Mouse (Mus musculus) kidney, embryonic 15.5 days (tissue): ENCODE results near the gene Faiml. TPM values are rescaled to one million over a fixed set of nuclear protein-coding genes. Genes with fewer than 3 reads are reported as not detected.
A peak's percentile ranks its signal among the peaks of the same experiment; 100 is the strongest.

ENCODE experiments used
- ATAC-seq: fragments of 200-750 bp; cut with Nextera tagmentation; replicated peaks from 2 replicates; pipeline ENCODE4 v1.8.0; 2017; ENCODE audit warnings: moderate TSS enrichment; ENCODE audit not compliant: low FRiP score
- H3K27ac ChIP-seq: fragments of 300-500 bp; sonication (generic); 2 replicates; pipeline ENCODE4 v1.5.1; 2015; ENCODE audit warnings: mild to moderate bottlenecking, inconsistent platforms
- H3K27me3 ChIP-seq: fragments of 300-500 bp; sonication (generic); 2 replicates; pipeline ENCODE4 v1.6.1; 2015; ENCODE audit warnings: inconsistent platforms
- H3K36me3 ChIP-seq: fragments of 300-500 bp; sonication (generic); 2 replicates; pipeline ENCODE4 v1.6.1; 2015; ENCODE audit warnings: inconsistent platforms
- H3K4me1 ChIP-seq: fragments of 300-500 bp; sonication (generic); 2 replicates; pipeline ENCODE4 v1.6.1; 2015; ENCODE audit warnings: inconsistent platforms
- H3K4me2 ChIP-seq: fragments of 300-500 bp; sonication (generic); 2 replicates; pipeline ENCODE4 v1.6.1; 2015; ENCODE audit warnings: moderate library complexity, mild to moderate bottlenecking, inconsistent platforms
- H3K4me3 ChIP-seq: fragments of 300-500 bp; sonication (generic); replicated peaks from 2 replicates; pipeline ENCODE4 v1.5.1; 2015; ENCODE audit warnings: mild to moderate bottlenecking, inconsistent platforms
- H3K9ac ChIP-seq: fragments of 300-500 bp; sonication (generic); 2 replicates; pipeline ENCODE4 v1.6.1; 2015; ENCODE audit warnings: mild to moderate bottlenecking, inconsistent platforms
- H3K9me3 ChIP-seq: fragments of 300-500 bp; sonication (generic); replicated peaks from 2 replicates; pipeline ENCODE4 v1.6.1; 2016; ENCODE audit warnings: inconsistent platforms
- WGBS: fragments of 180-500 bp; shearing (Covaris S2); methylation state at CpG from one replicate; pipeline ENCODE4 v1.1.7; 2015; ENCODE audit warnings: mixed read lengths; 5-methylcytosine and 5-hydroxymethylcytosine counted together
- polyA plus RNA-seq: library from polyadenylated mRNA; unstranded; fragments of >200 nt; fragmentation: Nextera tagmentation; extraction: Ambion mirVana; gene quantifications from 2 replicates; pipeline ENCODE4 v1.2.1, GENCODE M21; 2015

Faiml gene
- polyA plus RNA-seq, 1 experiment from 2014 or later = not detected

DNA sequence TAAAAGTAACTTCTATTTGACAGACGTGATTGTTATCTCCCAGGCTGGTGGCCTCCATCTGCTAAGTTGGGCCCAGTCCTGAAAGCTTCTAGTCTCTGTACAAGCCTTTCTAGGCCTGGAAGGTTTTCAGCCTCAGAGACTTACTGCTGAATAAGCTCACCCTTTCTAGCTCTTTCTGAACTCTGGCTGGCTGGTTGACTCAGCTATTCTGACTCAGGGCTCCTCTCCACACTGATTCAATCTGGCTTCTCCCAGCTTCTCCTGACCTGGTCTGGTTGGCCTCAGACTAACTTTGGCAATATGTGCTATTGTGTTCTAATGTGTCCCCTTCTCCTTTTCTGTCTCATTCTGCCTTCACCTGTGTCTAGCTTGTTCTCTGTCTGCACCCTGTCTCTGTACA is 2.2 kb upstream of the Faiml start:
- 62% methylated on average over 1 of the region's 1 CpGs for WGBS
- Histone ChIP-seq H3K27ac (no peak overlapping the region), H3K9me3 (no peaks in the 10 kb centered on the region), H3K27me3 (no peaks in the 10 kb centered on the region), H3K36me3 (no peaks in the 10 kb centered on the region), H3K4me2 (no peak overlapping the region), H3K4me1 (peaks cover 13% of the 10 kb centered on the region), H3K4me3 (no peak overlapping the region), H3K9ac (no peak overlapping the region)
- no peak for ATAC-seq

DNA sequence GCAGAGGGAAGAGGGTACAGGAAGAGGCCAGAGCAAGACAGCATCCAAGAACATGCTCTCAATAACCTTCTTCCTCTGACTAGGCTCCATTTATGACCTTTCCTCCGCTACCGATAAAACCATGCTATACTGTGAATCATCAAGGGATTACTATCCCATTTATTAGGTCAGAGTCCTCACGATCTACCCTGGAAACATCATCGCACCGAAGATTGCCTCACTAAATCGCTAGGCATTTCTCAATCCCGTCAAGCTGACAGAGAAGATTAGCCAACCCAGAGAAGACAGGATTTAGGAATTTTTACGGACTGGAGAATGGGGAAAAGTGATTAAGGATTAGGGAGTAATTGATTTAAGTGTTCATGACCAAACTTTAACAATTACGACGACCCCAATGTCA is 1.2 kb upstream of the Faiml start:
- no peak overlapping the region for H3K4me2 ChIP-seq

DNA sequence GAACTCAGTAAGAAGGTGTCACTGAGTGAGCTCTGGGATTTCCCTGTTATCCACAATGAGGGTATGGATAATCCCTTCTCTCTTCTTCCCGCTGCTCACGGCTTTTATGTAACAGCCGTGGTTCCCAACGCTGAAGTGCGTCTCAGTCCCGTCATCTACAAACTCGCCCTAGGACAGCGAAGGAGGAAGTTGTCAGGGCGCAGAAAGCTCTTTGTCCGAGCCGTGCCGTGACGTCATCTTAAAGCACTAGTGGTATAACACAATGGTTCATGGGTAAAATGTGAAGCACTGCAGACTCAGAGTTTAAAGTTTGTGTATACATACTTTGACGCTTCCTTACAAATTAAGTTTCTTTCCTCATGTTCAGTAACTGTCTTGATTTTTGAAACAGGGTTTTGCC is 7.6 kb downstream of the Faiml start:
- Histone ChIP-seq H3K27ac (no peak overlapping the region), H3K4me2 (no peak overlapping the region), H3K27me3 (no peaks in the 10 kb centered on the region), H3K4me1 (no peaks in the 10 kb centered on the region), H3K36me3 (no peaks in the 10 kb centered on the region), H3K4me3 (no peak overlapping the region), H3K9me3 (no peaks in the 10 kb centered on the region), H3K9ac (no peak overlapping the region)
- ATAC-seq = no peak
- WGBS = 89% methylated on average over 14 of the region's 14 CpGs

More for the DNA sequence above, 1.2 kb upstream of the Faiml start:
- no peak overlapping the region for H3K9ac ChIP-seq
- no peak overlapping the region for H3K4me3 ChIP-seq
- H3K27ac ChIP-seq = no peak overlapping the region
- no peaks in the 10 kb centered on the region for H3K27me3 ChIP-seq
- H3K36me3 ChIP-seq = no peaks in the 10 kb centered on the region
- peaks cover 8% of the 10 kb centered on the region for H3K4me1 ChIP-seq
- 82% methylated on average over 10 of the region's 10 CpGs for WGBS
- no peak for ATAC-seq
- H3K9me3 ChIP-seq = no peaks in the 10 kb centered on the region

DNA sequence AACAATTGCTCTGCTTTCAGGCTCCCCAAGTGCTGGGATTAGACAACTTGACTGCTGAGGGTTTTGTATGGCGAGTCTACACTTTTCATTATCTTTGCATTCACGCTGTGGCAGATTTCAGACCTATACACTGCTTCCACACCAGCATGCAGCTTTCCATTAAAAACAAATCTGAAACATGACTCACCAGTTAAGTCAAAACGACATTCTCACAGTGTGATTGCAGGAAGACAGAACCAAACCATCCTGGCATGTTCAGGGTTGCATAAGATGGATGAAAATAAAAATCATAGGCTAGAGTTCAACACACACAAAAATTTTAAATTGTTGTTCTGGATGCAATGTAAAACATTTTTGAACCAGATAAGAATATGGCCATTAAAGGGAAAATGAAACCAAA is 12.5 kb downstream of the Faiml start:
- Histone ChIP-seq H3K9ac (no peak overlapping the region), H3K4me1 (no peaks in the 10 kb centered on the region), H3K4me3 (no peak overlapping the region), H3K27me3 (no peaks in the 10 kb centered on the region), H3K9me3 (no peaks in the 10 kb centered on the region), H3K36me3 (no peaks in the 10 kb centered on the region), H3K4me2 (no peak overlapping the region), H3K27ac (no peak overlapping the region)
- WGBS = 64% methylated on average over 3 of the region's 3 CpGs
- no peak for ATAC-seq

DNA sequence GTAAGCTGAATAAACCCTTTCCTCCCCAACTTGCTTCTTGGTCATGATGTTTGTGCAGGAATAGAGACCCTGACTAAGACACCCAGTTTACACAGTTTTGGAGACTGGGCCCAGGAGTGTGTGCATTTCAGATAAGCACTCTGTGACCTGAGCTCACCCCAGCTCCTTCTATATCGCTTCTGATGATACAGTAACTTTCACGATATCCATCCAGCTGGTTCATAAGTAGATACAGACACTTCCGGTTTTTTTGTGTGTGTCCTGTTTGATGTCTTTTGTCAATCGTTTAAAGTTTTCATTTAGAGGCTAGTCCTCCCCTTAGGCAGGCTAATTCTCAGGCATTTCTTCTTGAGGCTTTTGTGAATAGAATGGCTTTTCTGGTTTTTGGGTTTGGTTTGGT is 15.4 kb downstream of the Faiml start:
- Histone ChIP-seq H3K27ac (no peak overlapping the region), H3K27me3 (no peaks in the 10 kb centered on the region), H3K9ac (no peak overlapping the region), H3K4me2 (no peak overlapping the region), H3K4me3 (no peak overlapping the region), H3K9me3 (no peaks in the 10 kb centered on the region), H3K36me3 (no peaks in the 10 kb centered on the region), H3K4me1 (no peaks in the 10 kb centered on the region)
- WGBS = 86% methylated on average over 4 of the region's 4 CpGs
- ATAC-seq = no peak

DNA sequence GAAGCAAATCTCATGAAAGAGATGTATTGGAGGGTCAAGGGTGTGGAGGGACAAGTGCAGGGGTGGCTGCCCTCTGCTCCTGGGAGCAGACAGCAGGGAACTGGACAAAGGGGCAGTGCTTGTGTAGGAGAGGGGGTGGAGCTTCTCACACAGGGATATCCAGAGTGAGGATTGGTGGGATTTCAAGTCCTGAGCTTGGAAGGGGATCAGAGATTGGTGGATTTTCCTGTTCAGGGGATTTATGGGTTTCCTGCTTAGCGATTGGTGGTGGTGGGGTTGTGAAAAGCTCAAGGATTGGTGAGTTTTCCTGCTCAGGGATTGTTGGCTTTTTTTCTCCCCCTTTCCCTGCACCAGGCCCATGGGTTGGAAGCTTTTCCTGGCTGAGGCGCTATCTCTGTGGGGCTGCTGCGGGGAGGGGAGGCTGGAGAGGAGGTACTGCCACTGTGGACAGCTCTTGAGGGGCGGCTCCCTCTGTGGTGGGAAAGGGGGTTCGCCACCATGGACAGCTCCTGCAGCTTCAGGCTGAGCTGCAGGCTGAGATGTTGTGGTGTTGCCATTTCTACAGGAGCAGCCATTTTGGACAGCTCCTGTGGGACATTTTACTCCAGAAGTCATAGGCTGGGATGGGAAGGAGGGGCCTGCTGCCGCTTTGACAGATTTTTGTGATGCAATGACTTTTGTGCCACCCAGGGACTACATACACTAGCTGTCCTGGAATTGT is 18.9 kb downstream of the Faiml start:
- Histone ChIP-seq H3K9ac (no peak overlapping the region), H3K27me3 (no peaks in the 10 kb centered on the region), H3K4me2 (no peak overlapping the region), H3K27ac (no peak overlapping the region), H3K36me3 (no peaks in the 10 kb centered on the region), H3K4me1 (no peaks in the 10 kb centered on the region), H3K9me3 (no peaks in the 10 kb centered on the region), H3K4me3 (no peak overlapping the region)
- peak; percentile 88 for ATAC-seq
- 15% methylated on average over 6 of the region's 6 CpGs for WGBS

DNA sequence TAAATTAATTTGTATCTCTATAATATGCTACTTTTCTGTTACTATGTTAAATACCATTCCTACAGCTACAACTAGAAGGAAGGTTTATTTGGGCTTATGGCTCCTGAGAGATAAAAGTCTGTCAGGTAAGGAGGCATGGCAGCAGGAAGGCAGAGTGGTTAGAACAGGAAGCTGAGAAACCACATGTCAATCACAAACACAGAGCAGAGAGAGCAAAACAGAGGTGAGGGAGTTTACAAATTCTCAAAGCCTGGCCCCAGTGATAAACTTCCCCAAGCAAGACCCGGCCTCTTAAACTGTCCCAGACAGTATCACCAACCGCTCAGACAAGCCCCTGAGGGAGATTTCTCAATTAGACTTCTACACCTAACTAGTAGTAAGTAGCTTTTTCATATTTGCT is 20.9 kb downstream of the Faiml start:
- H3K36me3 ChIP-seq = no peaks in the 10 kb centered on the region
- no peak overlapping the region for H3K4me2 ChIP-seq
- 70% methylated on average over 2 of the region's 2 CpGs for WGBS
- no peak overlapping the region for H3K27ac ChIP-seq
- no peaks in the 10 kb centered on the region for H3K27me3 ChIP-seq
- H3K4me3 ChIP-seq = no peak overlapping the region
- no peak for ATAC-seq
- no peaks in the 10 kb centered on the region for H3K4me1 ChIP-seq
- H3K9me3 ChIP-seq = no peaks in the 10 kb centered on the region
- H3K9ac ChIP-seq = no peak overlapping the region

DNA sequence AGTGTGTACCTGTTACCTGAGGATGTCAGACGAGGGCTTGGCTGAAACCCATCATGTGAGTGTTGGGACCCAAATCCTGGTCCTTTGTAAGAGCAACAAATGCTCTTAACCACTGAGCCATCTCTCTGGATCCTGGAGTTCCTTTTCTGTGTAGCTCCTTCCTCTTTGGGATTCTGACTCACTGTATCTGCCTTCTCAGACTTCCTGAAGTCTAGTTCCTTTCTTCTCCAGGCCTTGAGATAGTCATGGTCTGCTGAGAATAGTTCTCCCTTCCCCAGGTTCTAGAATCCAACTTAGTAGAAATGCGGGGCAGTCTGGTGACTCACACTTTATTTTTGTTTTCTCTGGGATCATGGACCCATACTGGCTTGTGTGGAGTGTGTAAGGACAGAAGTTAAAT is 24.4 kb downstream of the Faiml start:
- no peak overlapping the region for H3K27ac ChIP-seq
- 69% methylated on average over 2 of the region's 2 CpGs for WGBS
- no peaks in the 10 kb centered on the region for H3K4me1 ChIP-seq
- H3K9ac ChIP-seq = no peak overlapping the region
- no peak for ATAC-seq
- H3K4me3 ChIP-seq = no peak overlapping the region
- H3K4me2 ChIP-seq = no peak overlapping the region
- no peaks in the 10 kb centered on the region for H3K36me3 ChIP-seq
- H3K9me3 ChIP-seq = no peaks in the 10 kb centered on the region
- no peaks in the 10 kb centered on the region for H3K27me3 ChIP-seq

DNA sequence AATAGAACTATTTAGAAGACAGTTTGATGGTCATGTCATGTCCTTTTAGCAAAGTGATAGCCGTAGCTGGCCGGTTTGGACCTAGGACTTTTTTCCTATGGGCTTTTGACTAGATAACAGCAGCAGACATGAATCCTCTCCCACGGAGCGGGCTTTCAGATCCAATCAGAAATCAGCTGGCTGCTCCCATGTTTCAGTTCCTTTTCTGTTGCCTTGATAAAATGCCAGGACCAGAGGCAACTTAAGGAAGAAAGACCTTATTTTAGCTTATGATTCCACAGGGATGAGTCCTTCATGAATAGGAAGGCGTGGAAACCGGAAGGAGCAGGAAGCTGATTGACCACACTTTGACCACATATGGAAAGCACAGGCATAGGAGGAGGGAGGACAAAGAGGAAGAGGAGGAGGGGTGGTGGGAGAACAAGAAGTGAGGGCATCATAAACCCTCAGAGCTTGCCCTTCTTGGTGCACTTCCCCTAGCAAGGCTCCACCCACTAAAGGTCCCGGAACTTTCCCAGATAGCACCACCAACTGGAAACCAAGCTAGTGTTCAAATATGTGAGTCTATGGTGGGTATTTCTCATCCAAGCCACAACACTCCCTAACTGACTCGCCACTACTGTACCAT is 53.9 kb downstream of the Faiml start:
- H3K4me3 ChIP-seq = no peak overlapping the region
- WGBS = 66% methylated on average over 8 of the region's 8 CpGs
- H3K27ac ChIP-seq = no peak overlapping the region
- no peak overlapping the region for H3K9ac ChIP-seq
- H3K9me3 ChIP-seq = no peaks in the 10 kb centered on the region
- H3K36me3 ChIP-seq = no peaks in the 10 kb centered on the region
- ATAC-seq = no peak
- H3K4me1 ChIP-seq = no peaks in the 10 kb centered on the region
- no peak overlapping the region for H3K4me2 ChIP-seq
- H3K27me3 ChIP-seq = no peaks in the 10 kb centered on the region

DNA sequence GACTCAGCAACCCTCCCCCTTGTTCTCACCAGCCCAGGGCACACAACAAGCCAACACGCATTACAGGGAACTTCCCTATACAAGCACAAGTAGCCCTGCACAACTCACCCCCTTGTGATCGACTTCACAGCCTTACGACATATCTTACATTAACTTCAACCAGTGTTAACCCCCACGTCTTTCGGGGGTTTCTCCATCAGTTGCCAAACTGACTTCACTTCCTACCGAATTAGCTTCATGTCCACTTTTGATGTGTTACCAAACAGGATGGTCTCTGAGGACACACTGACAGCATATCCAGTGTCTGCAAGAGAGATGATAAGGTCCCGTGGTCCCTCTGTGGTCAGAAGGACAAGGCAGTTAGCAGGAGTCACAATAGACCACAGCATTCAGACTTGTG is 54.9 kb downstream of the Faiml start:
- H3K4me1 ChIP-seq = no peaks in the 10 kb centered on the region
- 83% methylated on average over 7 of the region's 7 CpGs for WGBS
- no peaks in the 10 kb centered on the region for H3K27me3 ChIP-seq
- H3K36me3 ChIP-seq = no peaks in the 10 kb centered on the region
- no peak overlapping the region for H3K4me2 ChIP-seq
- H3K9me3 ChIP-seq = no peaks in the 10 kb centered on the region
- no peak overlapping the region for H3K9ac ChIP-seq
- no peak for ATAC-seq
- no peak overlapping the region for H3K4me3 ChIP-seq
- no peak overlapping the region for H3K27ac ChIP-seq

DNA sequence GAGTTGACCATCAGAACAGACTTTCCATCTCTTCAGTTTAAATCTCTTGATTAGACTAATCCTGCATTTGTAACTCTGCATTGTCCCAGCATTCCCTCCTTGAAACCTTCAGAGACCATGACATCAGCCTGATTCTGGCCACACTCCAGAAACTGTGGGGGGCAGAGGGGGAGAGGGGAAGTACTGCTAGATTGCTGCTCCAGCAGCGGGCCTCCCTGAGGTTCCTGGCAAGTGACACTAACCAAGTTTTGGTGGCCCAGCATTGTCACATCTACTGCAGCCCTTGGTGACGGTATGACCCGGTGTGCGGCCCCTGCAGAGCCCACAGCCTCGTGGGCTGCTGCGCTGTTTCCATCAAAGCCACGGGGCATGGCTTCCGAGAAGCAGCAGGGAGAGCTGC is 56.8 kb downstream of the Faiml start:
- H3K4me3 ChIP-seq = no peak overlapping the region
- no peak for ATAC-seq
- H3K4me1 ChIP-seq = no peaks in the 10 kb centered on the region
- no peaks in the 10 kb centered on the region for H3K27me3 ChIP-seq
- WGBS = 71% methylated on average over 8 of the region's 8 CpGs
- H3K27ac ChIP-seq = no peak overlapping the region
- H3K9ac ChIP-seq = no peak overlapping the region
- no peaks in the 10 kb centered on the region for H3K36me3 ChIP-seq
- H3K9me3 ChIP-seq = no peaks in the 10 kb centered on the region
- H3K4me2 ChIP-seq = no peak overlapping the region
